Mouse (Mus musculus) small intestine, adult 2 months (tissue): ENCODE results near the gene Lin54.

Source experiments
- CTCF ChIP-seq: fragments of 200-500 bp; IDR thresholded peaks from 2 replicates; pipeline ENCODE4 v1.5.1; 2012; ENCODE audit warnings: low read depth, mild to moderate bottlenecking, control low read depth, inconsistent platforms, low read length, moderate library complexity, mixed read lengths; ENCODE audit not compliant: insufficient replicate concordance, insufficient read length; ENCODE audit errors: extremely low read depth
- POLR2A ChIP-seq: fragments of 200-500 bp; IDR thresholded peaks from 2 replicates; pipeline ENCODE4 v1.6.1; 2012; ENCODE audit warnings: low read depth, mild to moderate bottlenecking, control low read depth, inconsistent platforms, low read length, moderate library complexity

- TF ChIP-seq CTCF = no peak
- TF ChIP-seq POLR2A = no peak
Measured at GRCm38 (mm10) chr5:100393681-100394080, 106.8 kb downstream of the Lin54 start.
